ENCODE assay signal across 12 mouse cellular contexts in the genomic region with DNA sequence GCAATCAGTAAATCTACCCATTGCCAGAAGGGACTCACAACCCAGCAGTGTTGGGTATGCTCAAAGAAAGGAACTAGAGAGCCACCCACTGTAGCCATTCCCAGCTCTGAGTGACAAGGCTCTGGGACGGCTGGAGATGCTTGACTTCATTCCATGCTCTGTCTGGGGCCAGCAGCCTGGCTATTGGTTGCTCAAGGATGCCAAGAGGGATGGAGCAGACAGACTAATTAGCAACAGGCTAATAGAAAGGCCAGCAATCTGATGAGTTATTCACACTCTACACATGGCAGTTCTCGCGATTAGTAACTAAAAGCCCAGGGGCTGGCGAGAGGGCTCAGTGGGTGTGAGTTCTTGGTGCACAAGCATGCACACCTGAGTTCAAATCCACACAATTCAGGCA.
"Had no signal": no experiment of that assay in that cellular context is flagged by ENCODE, and none has a peak within 500 bp of the region (broad histone marks: within the 10 kb centered on the region; RNA-seq: fewer than 3 reads in every experiment).

No protein-coding gene starts in this region.

- H3K4me3 ChIP-seq: left cerebral cortex, adult 2 months; liver, embryonic 13.5 days had no signal

- H3K36me3 ChIP-seq: liver, embryonic 13.5 days had no signal

- H3K27ac ChIP-seq: left cerebral cortex, adult 2 months; liver, embryonic 13.5 days had no signal

- H3K4me2 ChIP-seq: liver, embryonic 13.5 days; midbrain, embryonic 11.5 days had no signal

- H3K9me3 ChIP-seq: liver, embryonic 13.5 days had no signal

- DNase-seq: kidney, postnatal 25 days; layer of hippocampus, postnatal 36 days; liver, embryonic 13.5 days; lung, adult 2 months; lung, postnatal 14 days; lung, postnatal 4 days; midbrain, embryonic 14.5 days; thymus, adult 18-20 months; thymus, postnatal 14 days; thymus, postnatal 4 days had no signal

- H3K9ac ChIP-seq: liver, embryonic 13.5 days had no signal
